Mouse (Mus musculus) intestine, postnatal 0 days (tissue): ENCODE results near the gene Fam89b. TPM values are rescaled to one million over a fixed set of nuclear protein-coding genes. Genes with fewer than 3 reads are reported as not detected.

Experiments
- ATAC-seq: fragments of 200-750 bp; cut with Nextera tagmentation; 2 replicates; pipeline ENCODE4 v1.8.0; 2017; ENCODE audit warnings: mild to moderate bottlenecking, moderate TSS enrichment, moderate library complexity
- H3K27ac ChIP-seq: fragments of 300-500 bp; sonication (generic); 2 replicates; pipeline ENCODE4 v1.5.1; 2014; ENCODE audit warnings: mild to moderate bottlenecking, low read depth, low read length, moderate library complexity
- H3K27me3 ChIP-seq: fragments of 300-500 bp; sonication (generic); replicated peaks from 2 replicates; pipeline ENCODE4 v1.6.1; 2014; ENCODE audit warnings: low read length, mixed read lengths; ENCODE audit not compliant: control insufficient read depth, insufficient read depth
- H3K36me3 ChIP-seq: fragments of 300-500 bp; sonication (generic); 2 replicates; pipeline ENCODE4 v1.6.1; 2014; ENCODE audit warnings: mild to moderate bottlenecking, moderate library complexity; ENCODE audit not compliant: control insufficient read depth, insufficient read depth
- H3K4me1 ChIP-seq: fragments of 300-500 bp; sonication (generic); replicated peaks from 2 replicates; pipeline ENCODE4 v1.6.1; 2014; ENCODE audit warnings: antibody characterized with exemption, low read length, mixed read lengths; ENCODE audit not compliant: control insufficient read depth, insufficient read depth
- H3K4me2 ChIP-seq: fragments of 300-500 bp; sonication (generic); replicated peaks from 2 replicates; pipeline ENCODE4 v1.6.1; 2014; ENCODE audit warnings: low read depth, mild to moderate bottlenecking, moderate library complexity
- H3K4me3 ChIP-seq: fragments of 300-500 bp; sonication (generic); 2 replicates; pipeline ENCODE4 v1.5.1; 2014; ENCODE audit warnings: low read depth, low read length
- H3K9ac ChIP-seq: fragments of 300-500 bp; sonication (generic); 2 replicates; pipeline ENCODE4 v1.6.1; 2014; ENCODE audit warnings: mild to moderate bottlenecking, low read depth, low read length
- H3K9me3 ChIP-seq: fragments of 300-500 bp; sonication (generic); 2 replicates; pipeline ENCODE4 v1.6.1; 2016; ENCODE audit warnings: mixed run types; ENCODE audit not compliant: control insufficient read depth
- CTCF ChIP-seq: sonication (generic); IDR thresholded peaks from 2 replicates; pipeline ENCODE4 v1.5.1; 2016; ENCODE audit warnings: low read depth, mild to moderate bottlenecking, control low read depth, antibody characterized with exemption, moderate library complexity
- WGBS: fragments of 180-500 bp; shearing (Covaris S2); extraction: QIAGEN DNeasy Blood & Tissue Kit; methylation state at CpG from one replicate; pipeline ENCODE4 v1.1.7; 2014; 5-methylcytosine and 5-hydroxymethylcytosine counted together
- polyA plus RNA-seq: library from polyadenylated mRNA; unstranded; fragments of >200 nt; fragmentation: Nextera tagmentation; extraction: Ambion mirVana; gene quantifications from 2 replicates; pipeline ENCODE4 v1.2.1, GENCODE M21; 2015

Gene Fam89b
- polyA plus RNA-seq, 1 experiment from 2014 or later = 48.9 TPM

- Histone ChIP-seq H3K9ac (peak overlapping the region; percentile 87), H3K4me1 (peaks cover 17% of the 10 kb centered on the region), H3K9me3 (no peaks in the 10 kb centered on the region), H3K36me3 (0 out of 2 replicates have a peak, but pooled peaks cover 2% of the 10 kb centered on the region), H3K27ac (peak overlapping the region; percentile 69), H3K27me3 (no peaks in the 10 kb centered on the region), H3K4me2 (peak overlapping the region; percentile 95), H3K4me3 (peak overlapping the region; percentile 84)
- ATAC-seq = no peak
- no peak for TF ChIP-seq CTCF
- WGBS = 9% methylated on average over 37 of the region's 37 CpGs
Observed at GRCm38 (mm10) chr19:5728631-5729443, 616 bp downstream of the Fam89b start.

- peak overlapping the region; percentile 95 for H3K4me2 ChIP-seq
- no peaks in the 10 kb centered on the region for H3K27me3 ChIP-seq
- 0 out of 2 replicates have a peak, but pooled peaks cover 2% of the 10 kb centered on the region for H3K36me3 ChIP-seq
- TF ChIP-seq CTCF = peak; percentile 99
- H3K9me3 ChIP-seq = no peaks in the 10 kb centered on the region
- H3K27ac ChIP-seq = peak overlapping the region; percentile 51
- peak overlapping the region; percentile 84 for H3K4me3 ChIP-seq
- H3K4me1 ChIP-seq = peaks cover 17% of the 10 kb centered on the region
- 4% methylated on average over 14 of the region's 14 CpGs for WGBS
- peak overlapping the region; percentile 41 for H3K9ac ChIP-seq
- no peak for ATAC-seq
Observed at GRCm38 (mm10) chr19:5727701-5728100, 1.8 kb downstream of the Fam89b start.

GRCm38 (mm10) chr19:5726961-5727578 lies 2.4 kb downstream of the Fam89b start:
- Histone ChIP-seq H3K9ac (peak overlapping the region; percentile 41; the same call in 1 of the 2 replicates), H3K4me1 (peaks cover 17% of the 10 kb centered on the region), H3K4me3 (peak overlapping the region; percentile 84), H3K9me3 (no peaks in the 10 kb centered on the region), H3K27ac (peak overlapping the region; percentile 51), H3K36me3 (peaks cover 8% of the 10 kb centered on the region; the same call in 1 of the 2 replicates), H3K27me3 (no peaks in the 10 kb centered on the region), H3K4me2 (peak overlapping the region; percentile 95)
- no peak for TF ChIP-seq CTCF
- WGBS = 57% methylated on average over 15 of the region's 15 CpGs
- no peak for ATAC-seq

- H3K9me3 ChIP-seq = no peaks in the 10 kb centered on the region
- peak within 1 kb of the TSS; percentile 50 for H3K4me3 ChIP-seq
- peaks cover 19% of the 10 kb centered on the region for H3K36me3 ChIP-seq
- WGBS = 7% methylated on average over 48 of the region's 49 CpGs
- H3K9ac ChIP-seq = peak within 1 kb of the TSS; percentile 47
- peak within 1 kb of the TSS; percentile 95 for H3K4me2 ChIP-seq
- H3K27ac ChIP-seq = peak within 1 kb of the TSS; percentile 84
- no peaks in the 10 kb centered on the region for H3K27me3 ChIP-seq
- peak; percentile 31; the same call in 1 of the 2 replicates for ATAC-seq
- 0 out of 2 replicates have a peak, but pooled peaks have one; percentile 19 for TF ChIP-seq CTCF
- peaks cover 14% of the 10 kb centered on the region for H3K4me1 ChIP-seq
Observed at GRCm38 (mm10) chr19:5725767-5726515, 3.5 kb downstream of the Fam89b start, which contains the start of gene Ehbp1l1. Gene Ehbp1l1, minus strand, starts transcription at chr19:5726317.

- Histone ChIP-seq H3K36me3 (peaks cover 27% of the 10 kb centered on the region), H3K4me1 (peaks cover 14% of the 10 kb centered on the region), H3K27ac (peak overlapping the region; percentile 84), H3K27me3 (no peaks in the 10 kb centered on the region), H3K9me3 (no peaks in the 10 kb centered on the region), H3K4me3 (peak overlapping the region; percentile 50), H3K9ac (peak overlapping the region; percentile 47), H3K4me2 (peak overlapping the region; percentile 69)
- WGBS = 50% methylated on average over 12 of the region's 12 CpGs
- 0 out of 2 replicates have a peak, but pooled peaks have one; percentile 1 for ATAC-seq
- no peak for TF ChIP-seq CTCF
Observed at GRCm38 (mm10) chr19:5725029-5725707, 4.3 kb downstream of the Fam89b start.
